Mouse (Mus musculus): ENCODE data around the gene Slc8a2.

The Slc8a2 gene

GRCm38 (mm10) chr7:16172141-16172581 is 42.5 kb downstream of the Slc8a2 start:
- no peak for DNase-seq (ENCODE audit: low spot score)

GRCm38 (mm10) chr7:16172586-16173140 is 43.0 kb downstream of the Slc8a2 start:
- DNase-seq (ENCODE audit: low spot score), result no peak

GRCm38 (mm10) chr7:16173146-16173545 is 43.5 kb downstream of the Slc8a2 start:
- DNase-seq (ENCODE audit: low spot score), result no peak

GRCm38 (mm10) chr7:16174597-16175541 is 45.2 kb downstream of the Slc8a2 start, which contains the start of gene Meis3:
Gene Meis3, plus strand, starts transcription at chr7:16175090.
- DNase-seq (ENCODE audit: low spot score), result no peak

GRCm38 (mm10) chr7:16175542-16175931 is 45.9 kb downstream of the Slc8a2 start:
- no peak for DNase-seq (ENCODE audit: low spot score)

- DNase-seq (ENCODE audit: low spot score), result no peak
These were observed 48.5 kb downstream of the Slc8a2 start for GRCm38 (mm10) chr7:16178114-16178513.

GRCm38 (mm10) chr7:16183663-16184062 is 54.0 kb downstream of the Slc8a2 start:
- DNase-seq (ENCODE audit: low spot score), result no peak

- no peak for DNase-seq (ENCODE audit: low spot score)
These were observed 57.9 kb downstream of the Slc8a2 start for GRCm38 (mm10) chr7:16187494-16187893.

- peak; percentile 83 for DNase-seq (ENCODE audit: low spot score)
These were observed 62.7 kb downstream of the Slc8a2 start for GRCm38 (mm10) chr7:16192315-16192714.

- DNase-seq (ENCODE audit: low spot score), result no peak
These were observed 64.1 kb downstream of the Slc8a2 start for GRCm38 (mm10) chr7:16193702-16194101.

GRCm38 (mm10) chr7:16196616-16197015 is 67.0 kb downstream of the Slc8a2 start:
- no peak for DNase-seq (ENCODE audit: low spot score)

GRCm38 (mm10) chr7:16197166-16197565 is 67.5 kb downstream of the Slc8a2 start:
- DNase-seq (ENCODE audit: low spot score), result no peak

GRCm38 (mm10) chr7:16198540-16198939 is 68.9 kb downstream of the Slc8a2 start:
- no peak for DNase-seq (ENCODE audit: low spot score)

- no peak for DNase-seq (ENCODE audit: low spot score)
These were observed 71.5 kb downstream of the Slc8a2 start for GRCm38 (mm10) chr7:16201136-16201535.

- no peak for DNase-seq (ENCODE audit: low spot score)
These were observed 73.3 kb downstream of the Slc8a2 start for GRCm38 (mm10) chr7:16202756-16203504.

- DNase-seq (ENCODE audit: low spot score), result no peak
These were observed 73.9 kb downstream of the Slc8a2 start for GRCm38 (mm10) chr7:16203505-16203903.

GRCm38 (mm10) chr7:16204791-16205190 is 75.2 kb downstream of the Slc8a2 start:
- no peak for DNase-seq (ENCODE audit: low spot score)

- no peak for DNase-seq (ENCODE audit: low spot score)
These were observed 77.5 kb downstream of the Slc8a2 start for GRCm38 (mm10) chr7:16207076-16207475.

GRCm38 (mm10) chr7:16207496-16207895 is 77.9 kb downstream of the Slc8a2 start:
- peak; percentile 51 for DNase-seq (ENCODE audit: low spot score)

- no peak for DNase-seq (ENCODE audit: low spot score)
These were observed 79.4 kb downstream of the Slc8a2 start for GRCm38 (mm10) chr7:16208781-16209665.

Measured in layer of hippocampus, adult 9-10 months (tissue).